Mouse (Mus musculus): ENCODE data around the gene Hivep3.

DNA sequence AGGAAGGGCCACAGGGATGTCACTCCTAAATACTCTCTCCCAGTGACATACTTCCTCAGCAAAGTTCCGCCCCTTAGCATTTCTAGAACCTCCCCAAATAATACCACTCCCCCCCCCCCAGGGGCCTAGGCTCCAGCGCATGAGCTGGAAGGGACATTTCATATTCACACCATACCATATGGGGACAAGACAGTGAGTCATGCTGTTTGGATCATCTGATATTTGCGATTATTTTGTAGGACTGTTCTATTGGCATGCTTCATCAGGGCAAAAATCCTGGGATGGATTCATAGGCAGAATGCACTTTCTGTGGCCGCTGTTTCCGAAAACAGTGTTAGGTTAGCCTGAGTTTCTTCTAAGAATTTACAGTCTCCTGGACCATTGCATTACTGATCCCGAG is 55.2 kb downstream of the Hivep3 start:
- no peak for TF ChIP-seq POLR2A (IDR thresholded peaks at IDR 0.05; ENCODE audit: insufficient read depth, low read depth, low read length)
- no peak for TF ChIP-seq CTCF (IDR thresholded peaks at IDR 0.05)
